Mouse (Mus musculus) hindbrain, postnatal 0 days (tissue): Measurements from ENCODE around the gene Zfp367. TPM values are rescaled to one million over a fixed set of nuclear protein-coding genes. Genes with fewer than 3 reads are reported as not detected.
A peak's percentile ranks its signal among the peaks of the same experiment; 100 is the strongest.

Experiments used
- ATAC-seq: fragments of 200-750 bp; cut with Nextera tagmentation; 2 replicates; pipeline ENCODE4 v1.8.0; 2017; ENCODE audit warnings: mild to moderate bottlenecking, moderate TSS enrichment, moderate library complexity
- DNase-seq: peaks from one replicate; pipeline ENCODE4 v3.0.0-alpha.2; 2015; ENCODE audit warnings: low spot score
- H3K27ac ChIP-seq: fragments of 300-500 bp; sonication (generic); 2 replicates; pipeline ENCODE4 v1.5.1; 2014; ENCODE audit warnings: mild to moderate bottlenecking
- H3K27me3 ChIP-seq: fragments of 300-500 bp; sonication (generic); 2 replicates; pipeline ENCODE4 v1.6.1; 2014; ENCODE audit warnings: low read length, mixed read lengths; ENCODE audit not compliant: insufficient read depth
- H3K36me3 ChIP-seq: fragments of 300-500 bp; sonication (generic); 2 replicates; pipeline ENCODE4 v1.6.1; 2014; ENCODE audit warnings: low read length, mixed read lengths; ENCODE audit not compliant: insufficient read depth
- H3K4me1 ChIP-seq: fragments of 300-500 bp; sonication (generic); 2 replicates; pipeline ENCODE4 v1.6.1; 2014; ENCODE audit warnings: antibody characterized with exemption, low read length, mixed read lengths; ENCODE audit not compliant: insufficient read depth
- H3K4me2 ChIP-seq: fragments of 300-500 bp; sonication (generic); 2 replicates; pipeline ENCODE4 v1.6.1; 2014; ENCODE audit warnings: low read depth, mild to moderate bottlenecking, low read length, moderate library complexity, mixed read lengths
- H3K4me3 ChIP-seq: fragments of 300-500 bp; sonication (generic); 2 replicates; pipeline ENCODE4 v1.5.1; 2014; ENCODE audit warnings: low read length
- H3K9ac ChIP-seq: fragments of 300-500 bp; sonication (generic); replicated peaks from 2 replicates; pipeline ENCODE4 v1.6.1; 2014; ENCODE audit warnings: mild to moderate bottlenecking, low read length, moderate library complexity, mixed read lengths
- H3K9me3 ChIP-seq: fragments of 300-500 bp; sonication (generic); 2 replicates; pipeline ENCODE4 v1.6.1; 2016; ENCODE audit warnings: low read length, mixed read lengths
- CTCF ChIP-seq: IDR thresholded peaks from 2 replicates; pipeline ENCODE4 v1.5.1; 2016; ENCODE audit warnings: antibody characterized with exemption, control low read depth, low read depth
- WGBS: fragments of 180-500 bp; shearing (Covaris S2); extraction: QIAGEN DNeasy Blood & Tissue Kit; methylation state at CpG from one replicate; pipeline ENCODE4 v1.1.7; 2014; 5-methylcytosine and 5-hydroxymethylcytosine counted together
- polyA plus RNA-seq: library from polyadenylated mRNA; unstranded; fragments of >200 nt; fragmentation: Nextera tagmentation; extraction: Ambion mirVana; gene quantifications from 2 replicates; pipeline ENCODE4 v1.2.1, GENCODE M21; 2015
- total RNA-seq: library from RNA; depleted of rRNA; stranded (reverse); fragments of >200 nt; gene quantifications from 2 replicates; pipeline ENCODE4 v1.2.3, GENCODE M21; 2014

The Zfp367 gene
- total and polyA plus RNA-seq, 2 experiments from 2014 or later, result 6.7 to 15.3 TPM

GRCm38 (mm10) chr13:64150121-64150520 lies 2.9 kb downstream of the Zfp367 start:
- H3K27ac ChIP-seq, result no peak overlapping the region
- no peaks in the 10 kb centered on the region for H3K4me1 ChIP-seq
- no peaks in the 10 kb centered on the region for H3K36me3 ChIP-seq
- DNase-seq (no peak), ATAC-seq (no peak)
- H3K9ac ChIP-seq, result no peak overlapping the region
- H3K9me3 ChIP-seq, result no peaks in the 10 kb centered on the region
- no peak for TF ChIP-seq CTCF
- 73% methylated on average over 5 of the region's 5 CpGs for WGBS
- no peak overlapping the region for H3K4me2 ChIP-seq
- no peak overlapping the region for H3K4me3 ChIP-seq
- H3K27me3 ChIP-seq, result no peaks in the 10 kb centered on the region

GRCm38 (mm10) chr13:64129616-64130375 lies 23.2 kb downstream of the Zfp367 start:
- DNase-seq, result peak; percentile 49
- no peaks in the 10 kb centered on the region for H3K9me3 ChIP-seq
- ATAC-seq, result peak; percentile 70
- TF ChIP-seq CTCF, result peak; percentile 50
- WGBS, result 41% methylated on average over 15 of the region's 15 CpGs
- peak overlapping the region; percentile 55 for H3K9ac ChIP-seq
- H3K4me2 ChIP-seq, result peak overlapping the region; percentile 98
- no peak overlapping the region for H3K27ac ChIP-seq
- H3K27me3 ChIP-seq, result no peaks in the 10 kb centered on the region
- H3K4me1 ChIP-seq, result 0 out of 2 replicates have a peak, but pooled peaks cover 5% of the 10 kb centered on the region
- peak overlapping the region; percentile 55 for H3K4me3 ChIP-seq
- no peaks in the 10 kb centered on the region for H3K36me3 ChIP-seq

GRCm38 (mm10) chr13:64128858-64129615 lies 24.0 kb downstream of the Zfp367 start, which contains the start of gene Slc35d2:
TSS of gene Slc35d2 (minus strand) at chr13:64129368.
- H3K4me1 ChIP-seq, result 0 out of 2 replicates have a peak, but pooled peaks cover 5% of the 10 kb centered on the region
- ATAC-seq, result peak; percentile 75

GRCm38 (mm10) chr13:64126316-64126715 lies 26.7 kb downstream of the Zfp367 start:
- H3K4me1 ChIP-seq, result 0 out of 2 replicates have a peak, but pooled peaks cover 5% of the 10 kb centered on the region
- H3K9me3 ChIP-seq, result no peaks in the 10 kb centered on the region
- ATAC-seq (no peak), DNase-seq (no peak)
- no peak overlapping the region for H3K4me3 ChIP-seq
- WGBS, result 55% methylated on average over 4 of the region's 4 CpGs
- no peak overlapping the region for H3K9ac ChIP-seq
- no peak for TF ChIP-seq CTCF
- H3K4me2 ChIP-seq, result no peak overlapping the region
- no peak overlapping the region for H3K27ac ChIP-seq
- no peaks in the 10 kb centered on the region for H3K27me3 ChIP-seq
- H3K36me3 ChIP-seq, result no peaks in the 10 kb centered on the region

More at GRCm38 (mm10) chr13:64128858-64129615, 24.0 kb downstream of the Zfp367 start, which contains the start of gene Slc35d2:
- H3K36me3 ChIP-seq, result no peaks in the 10 kb centered on the region
- H3K4me2 ChIP-seq, result peak within 1 kb of the TSS; percentile 98
- WGBS, result 9% methylated on average over 42 of the region's 44 CpGs
- H3K9ac ChIP-seq, result peak within 1 kb of the TSS; percentile 55
- no peaks in the 10 kb centered on the region for H3K9me3 ChIP-seq
- H3K27me3 ChIP-seq, result no peaks in the 10 kb centered on the region
- DNase-seq, result peak; percentile 21
- no peak for TF ChIP-seq CTCF
- peak within 1 kb of the TSS; percentile 55 for H3K4me3 ChIP-seq
- H3K27ac ChIP-seq, result no peak within 1 kb of the TSS

GRCm38 (mm10) chr13:64124886-64125285 lies 28.1 kb downstream of the Zfp367 start:
- TF ChIP-seq CTCF, result no peak
- no peaks in the 10 kb centered on the region for H3K9me3 ChIP-seq
- 0 out of 2 replicates have a peak, but pooled peaks cover 5% of the 10 kb centered on the region for H3K4me1 ChIP-seq
- no peaks in the 10 kb centered on the region for H3K27me3 ChIP-seq
- H3K36me3 ChIP-seq, result no peaks in the 10 kb centered on the region
- ATAC-seq, result no peak
- no peak overlapping the region for H3K27ac ChIP-seq
- DNase-seq, result no peak
- H3K4me3 ChIP-seq, result no peak overlapping the region
- no peak overlapping the region for H3K4me2 ChIP-seq
- H3K9ac ChIP-seq, result no peak overlapping the region
- 82% methylated on average over 6 of the region's 6 CpGs for WGBS

- no peak for TF ChIP-seq CTCF
- no peak for DNase-seq
- H3K27ac ChIP-seq, result no peak overlapping the region
- no peak overlapping the region for H3K4me3 ChIP-seq
- WGBS, result 37% methylated on average over 6 of the region's 6 CpGs
- no peak overlapping the region for H3K9ac ChIP-seq
- ATAC-seq, result no peak
- no peaks in the 10 kb centered on the region for H3K4me1 ChIP-seq
- H3K9me3 ChIP-seq, result no peaks in the 10 kb centered on the region
- H3K36me3 ChIP-seq, result no peaks in the 10 kb centered on the region
- H3K27me3 ChIP-seq, result no peaks in the 10 kb centered on the region
- H3K4me2 ChIP-seq, result no peak overlapping the region
Measured at GRCm38 (mm10) chr13:64123491-64124188, 29.4 kb downstream of the Zfp367 start.
